ENCODE assay signal across 10 mouse cellular contexts in the genomic region with DNA sequence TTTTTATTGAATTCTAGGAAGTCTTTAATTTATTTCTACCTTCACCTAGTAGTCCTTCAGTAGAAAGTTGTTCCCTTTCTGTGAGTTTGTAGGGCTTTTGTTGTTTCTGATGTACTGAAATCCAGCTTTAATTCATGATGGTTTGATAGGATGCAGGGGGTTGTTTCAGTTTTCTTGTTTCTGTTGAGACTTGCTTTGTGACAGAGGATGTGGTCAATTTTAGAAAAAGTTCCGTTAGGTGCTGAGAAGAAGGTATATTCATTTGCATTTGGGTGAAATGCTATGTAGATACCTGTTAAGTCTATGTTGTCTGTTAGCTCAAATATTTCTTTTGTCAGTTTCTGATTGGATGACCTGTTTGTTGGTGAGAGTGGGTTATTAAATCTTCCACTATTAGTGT.
"Had no signal": no experiment of that assay in that cellular context is flagged by ENCODE, and none has a peak within 500 bp of the region (broad histone marks: within the 10 kb centered on the region; RNA-seq: fewer than 3 reads in every experiment).

No protein-coding gene starts in this region.

- DNase-seq: kidney, adult 8-10 months; kidney, postnatal 10 days; kidney, postnatal 36 days; layer of hippocampus, postnatal 36 days; liver, embryonic 13.5 days; lung, adult 2 months; lung, postnatal 14 days; lung, postnatal 4 days; thymus, postnatal 14 days; thymus, postnatal 4 days had no signal
